Mouse (Mus musculus) embryo, embryonic 11.5 days (tissue): ENCODE results near the gene Bcl2.

Experiments
- DNase-seq: peaks from one replicate; pipeline ENCODE4 v3.0.0-alpha.2; 2012; ENCODE audit warnings: low read depth, low spot score

The Bcl2 gene

GRCm38 (mm10) chr1:106587866-106588470 lies 126.1 kb downstream of the Bcl2 start:
- DNase-seq, result no peak

- no peak for DNase-seq
Observed at GRCm38 (mm10) chr1:106586761-106587160, 127.3 kb downstream of the Bcl2 start.

GRCm38 (mm10) chr1:106585349-106585748 lies 128.7 kb downstream of the Bcl2 start:
- no peak for DNase-seq

- no peak for DNase-seq
Observed at GRCm38 (mm10) chr1:106584824-106585223, 129.2 kb downstream of the Bcl2 start.

- DNase-seq, result no peak
Observed at GRCm38 (mm10) chr1:106584273-106584672, 129.8 kb downstream of the Bcl2 start.

DNA sequence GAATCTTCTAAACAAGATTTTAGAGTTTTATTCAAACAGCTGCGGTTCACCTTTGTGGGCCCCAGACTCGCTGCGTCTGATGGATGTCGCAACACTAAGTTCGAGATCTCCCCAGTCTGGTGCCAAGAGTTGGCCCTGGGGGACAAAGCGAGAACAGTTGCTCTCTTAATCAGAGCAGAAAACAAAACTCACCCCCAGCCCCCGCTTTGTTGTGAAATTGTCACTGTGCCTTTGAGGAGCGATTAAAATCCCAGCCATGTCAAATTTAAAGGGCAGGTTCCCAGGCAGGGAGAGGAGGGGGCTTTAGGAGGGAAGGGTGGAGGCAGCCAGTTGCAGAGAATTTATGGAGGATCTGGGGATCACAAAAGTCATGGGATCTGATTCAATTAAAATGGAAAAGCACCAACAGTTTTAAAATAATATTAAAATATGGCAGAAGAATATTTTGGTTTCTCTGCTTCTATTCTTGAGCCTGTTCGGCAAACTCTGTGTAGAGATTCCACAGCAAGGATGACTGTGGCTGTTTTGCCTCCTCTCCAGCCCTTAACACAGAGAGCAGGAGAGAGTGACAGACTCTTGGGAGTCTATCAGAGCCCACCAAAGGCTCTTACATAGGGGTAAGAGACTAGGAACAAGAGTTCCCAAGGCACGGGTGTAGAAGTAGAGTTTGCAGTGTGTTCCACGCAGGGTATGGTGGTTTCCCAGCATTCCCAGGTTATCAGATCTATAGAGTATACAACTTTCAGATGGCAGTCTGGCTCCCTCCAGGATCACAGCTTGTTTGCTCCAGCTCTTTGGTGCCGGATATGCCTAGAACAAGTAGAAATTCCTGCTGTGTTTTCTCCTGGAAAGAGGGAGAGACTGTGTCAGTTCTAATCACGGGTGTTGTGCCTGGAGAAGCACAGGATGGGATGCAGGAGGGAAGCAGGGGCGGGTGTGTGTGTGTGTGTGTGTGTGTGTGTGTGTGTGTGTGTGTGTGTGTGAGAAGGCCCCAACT lies 130.5 kb downstream of the Bcl2 start:
- DNase-seq, result no peak

- no peak for DNase-seq
Observed at GRCm38 (mm10) chr1:106582810-106583209, 131.3 kb downstream of the Bcl2 start.

- DNase-seq, result no peak
Observed at GRCm38 (mm10) chr1:106581812-106582211, 132.3 kb downstream of the Bcl2 start.

- DNase-seq, result no peak
Observed at GRCm38 (mm10) chr1:106579768-106580167, 134.3 kb downstream of the Bcl2 start.

DNA sequence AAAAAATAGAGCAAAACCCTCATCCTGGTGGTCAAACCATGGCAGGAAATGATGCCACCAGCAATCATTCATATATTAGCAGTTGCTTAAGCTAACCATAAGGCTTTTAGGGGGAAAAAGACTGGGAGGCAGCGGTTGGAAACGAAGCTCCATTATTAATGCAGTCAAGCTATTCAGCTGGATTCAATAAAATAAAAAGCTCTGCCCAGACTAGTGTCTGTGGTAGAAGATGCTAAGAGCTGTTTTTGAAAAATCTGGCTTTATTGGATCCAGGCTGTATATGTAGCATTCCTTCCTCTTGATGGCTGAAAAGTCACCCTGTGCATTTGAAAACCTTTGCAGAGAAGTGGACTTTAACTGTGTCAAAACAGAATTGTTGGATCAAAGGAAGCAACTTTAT lies 141.6 kb downstream of the Bcl2 start:
- no peak for DNase-seq

GRCm38 (mm10) chr1:106570870-106571269 lies 143.2 kb downstream of the Bcl2 start:
- no peak for DNase-seq

- no peak for DNase-seq
Observed at GRCm38 (mm10) chr1:106570366-106570765, 143.7 kb downstream of the Bcl2 start.

GRCm38 (mm10) chr1:106569674-106570073 lies 144.4 kb downstream of the Bcl2 start:
- no peak for DNase-seq

- no peak for DNase-seq
Observed at GRCm38 (mm10) chr1:106568868-106569267, 145.2 kb downstream of the Bcl2 start.

- DNase-seq, result no peak
Observed at GRCm38 (mm10) chr1:106567506-106567905, 146.6 kb downstream of the Bcl2 start.

GRCm38 (mm10) chr1:106566120-106567086 lies 147.7 kb downstream of the Bcl2 start:
- no peak for DNase-seq

DNA sequence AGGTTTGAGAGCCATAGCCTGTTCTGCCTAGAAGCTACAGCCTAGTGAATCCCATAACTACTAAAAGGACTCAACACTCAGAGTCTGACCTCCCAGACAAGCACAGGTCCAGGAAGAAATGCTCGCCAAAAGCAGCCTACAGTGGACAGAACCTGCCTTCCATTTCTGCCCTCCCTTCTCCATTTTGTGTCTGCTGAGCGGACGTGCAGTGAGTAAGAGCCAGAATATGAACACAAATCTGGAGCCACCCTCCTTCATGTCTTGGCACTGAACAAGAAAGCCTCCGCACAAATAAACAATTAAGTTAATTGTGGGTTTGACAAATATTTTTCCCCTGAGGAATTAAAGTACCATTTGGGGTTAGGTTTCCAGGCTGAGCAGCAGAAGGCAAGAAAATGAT lies 148.8 kb downstream of the Bcl2 start:
- DNase-seq, result no peak

GRCm38 (mm10) chr1:106564436-106564835 lies 149.6 kb downstream of the Bcl2 start:
- no peak for DNase-seq

GRCm38 (mm10) chr1:106562751-106563150 lies 151.3 kb downstream of the Bcl2 start:
- DNase-seq, result no peak

- no peak for DNase-seq
Observed at GRCm38 (mm10) chr1:106561085-106561760, 152.9 kb downstream of the Bcl2 start.

GRCm38 (mm10) chr1:106560105-106560504 lies 154.0 kb downstream of the Bcl2 start:
- DNase-seq, result no peak
